15 mouse cellular contexts compared by ENCODE assay signal in genomic region chr13:4059363-4059762, GRCm38 (mm10). TPM values are rescaled to one million over a fixed set of nuclear protein-coding genes. Genes with fewer than 3 reads are reported as not detected.
DNase-seq lines count a peak whose midpoint lies in the region; ATAC-seq and TF ChIP-seq lines count a peak whose summit lies in the region.
"Had no signal": no experiment of that assay in that cellular context is flagged by ENCODE, and none has a peak within 500 bp of the region (broad histone marks: within the 10 kb centered on the region; RNA-seq: fewer than 3 reads in every experiment).

No protein-coding gene starts in this region.

- no peaks in the 10 kb centered on the region for H3K27me3 ChIP-seq in hindbrain, postnatal 0 days (ENCODE audit: insufficient read depth, low read length)
- H3K27me3 ChIP-seq in hindbrain, embryonic 12.5 days, result no peaks in the 10 kb centered on the region
- H3K27me3 ChIP-seq in CH12.LX (replicated peaks), result no peaks in the 10 kb centered on the region
- no peaks in the 10 kb centered on the region for H3K27me3 ChIP-seq in limb, embryonic 14.5 days (ENCODE audit: control insufficient read depth, insufficient read depth, low read length)
- no peaks in the 10 kb centered on the region for H3K27me3 ChIP-seq in forebrain, embryonic 13.5 days
- no peaks in the 10 kb centered on the region for H3K27me3 ChIP-seq in forebrain, postnatal 0 days (ENCODE audit: insufficient read depth, low read length)
- H3K27me3 ChIP-seq: hindbrain, embryonic 13.5 days; limb, embryonic 15.5 days had no signal

- dilution Hi-C loops in CH12.LX (cut with MboI; ENCODE audit: extremely low pct_ligation_motif_present, extremely low pct_unique_long_range_greater_than_20kb, low sequenced_read_pairs), result no loop called here

- no peaks in the 10 kb centered on the region for H3K9me3 ChIP-seq in hindbrain, postnatal 0 days (ENCODE audit: low read length)
- H3K9me3 ChIP-seq in hindbrain, embryonic 12.5 days (replicated peaks), result no peaks in the 10 kb centered on the region
- no peaks in the 10 kb centered on the region for H3K9me3 ChIP-seq in CH12.LX (replicated peaks; ENCODE audit: low read length)
- no peaks in the 10 kb centered on the region for H3K9me3 ChIP-seq in limb, embryonic 14.5 days (ENCODE audit: control insufficient read depth, low read length)
- H3K9me3 ChIP-seq in forebrain, embryonic 13.5 days (replicated peaks), result no peaks in the 10 kb centered on the region
- no peaks in the 10 kb centered on the region for H3K9me3 ChIP-seq in forebrain, postnatal 0 days (ENCODE audit: low read length)
- H3K9me3 ChIP-seq: forebrain, embryonic 10.5 days; hindbrain, embryonic 13.5 days; limb, embryonic 15.5 days had no signal

- WGBS in hindbrain, postnatal 0 days, result 60% methylated on average over 5 of the region's 5 CpGs
- WGBS in hindbrain, embryonic 12.5 days, result 64% methylated on average over 5 of the region's 5 CpGs
- WGBS in limb, embryonic 14.5 days, result 52% methylated on average over 5 of the region's 5 CpGs
- 47% methylated on average over 5 of the region's 5 CpGs for WGBS in forebrain, embryonic 13.5 days
- WGBS in forebrain, postnatal 0 days, result 46% methylated on average over 5 of the region's 5 CpGs

- H3K4me1 ChIP-seq in hindbrain, postnatal 0 days (ENCODE audit: insufficient read depth, low read length), result no peaks in the 10 kb centered on the region
- H3K4me1 ChIP-seq in hindbrain, embryonic 12.5 days, result no peaks in the 10 kb centered on the region
- H3K4me1 ChIP-seq in CH12.LX (ENCODE audit: control insufficient read depth in 1 of 2, insufficient read depth in 2 of 2), result no peaks in the 10 kb centered on the region
- no peaks in the 10 kb centered on the region for H3K4me1 ChIP-seq in limb, embryonic 14.5 days (ENCODE audit: control insufficient read depth, insufficient read depth, low read length)
- H3K4me1 ChIP-seq in forebrain, embryonic 13.5 days, result no peaks in the 10 kb centered on the region
- H3K4me1 ChIP-seq in forebrain, postnatal 0 days (ENCODE audit: insufficient read depth), result no peaks in the 10 kb centered on the region
- H3K4me1 ChIP-seq: hindbrain, embryonic 13.5 days; limb, embryonic 15.5 days had no signal

- ATAC-seq in hindbrain, postnatal 0 days, result no peak
- no peak for ATAC-seq in hindbrain, embryonic 12.5 days (ENCODE audit: low FRiP score)
- no peak for ATAC-seq in limb, embryonic 14.5 days (ENCODE audit: low FRiP score, low read depth)
- no peak for ATAC-seq in forebrain, embryonic 13.5 days
- ATAC-seq in forebrain, postnatal 0 days, result no peak
- ATAC-seq: activated CD4-positive, CD25-positive, alpha-beta regulatory T cell, adult 4 months; CD4-positive, CD25-positive, alpha-beta regulatory T cell, adult 4 months; midbrain, embryonic 16.5 days had no signal

- no peak for TF ChIP-seq CTCF in hindbrain, postnatal 0 days (IDR thresholded peaks at IDR 0.05; ENCODE audit: low read depth)
- TF ChIP-seq CTCF in CH12.LX (conservative IDR thresholded peaks at IDR 0.05 in 1 of 2, IDR thresholded peaks at IDR 0.05 in 1 of 2; ENCODE audit: low read depth in 2 of 2, low read length in 2 of 2), result no peak
- TF ChIP-seq CTCF in forebrain, postnatal 0 days (IDR thresholded peaks at IDR 0.05; ENCODE audit: low read depth), result no peak

- no peaks in the 10 kb centered on the region for H3K79me2 ChIP-seq in CH12.LX (replicated peaks; ENCODE audit: control insufficient read depth, extremely low read depth, insufficient read depth, poor library complexity, severe bottlenecking)

- no peak overlapping the region for H3K9ac ChIP-seq in hindbrain, postnatal 0 days (replicated peaks; ENCODE audit: low read length)
- H3K9ac ChIP-seq in hindbrain, embryonic 12.5 days, result no peak overlapping the region
- H3K9ac ChIP-seq in CH12.LX (ENCODE audit: insufficient read depth, low read depth), result no peak overlapping the region
- H3K9ac ChIP-seq in limb, embryonic 14.5 days (ENCODE audit: low read depth, low read length, severe bottlenecking), result no peak overlapping the region
- H3K9ac ChIP-seq in forebrain, embryonic 13.5 days, result no peak overlapping the region
- H3K9ac ChIP-seq in forebrain, postnatal 0 days, result no peak overlapping the region
- H3K9ac ChIP-seq: hindbrain, embryonic 13.5 days; limb, embryonic 15.5 days had no signal

- DNase-seq in hindbrain, postnatal 0 days (ENCODE audit: low spot score), result peak; percentile 2
- no peak for DNase-seq in CH12.LX (ENCODE audit: extremely low read depth)
- DNase-seq in heart, adult 9 months (ENCODE audit: low spot score in 2 of 2), result peak; percentile 29 to 32
- peak; percentile 48 for DNase-seq in limb, embryonic 14.5 days (ENCODE audit: low spot score)
- no peak for DNase-seq in left cerebral cortex, adult 11 months (ENCODE audit: low spot score)
- no peak for DNase-seq in forebrain, postnatal 0 days
- DNase-seq: cerebellum, postnatal 14 days had no signal

- H3K36me3 ChIP-seq in hindbrain, postnatal 0 days (ENCODE audit: insufficient read depth, low read length), result no peaks in the 10 kb centered on the region
- no peaks in the 10 kb centered on the region for H3K36me3 ChIP-seq in hindbrain, embryonic 12.5 days
- no peaks in the 10 kb centered on the region for H3K36me3 ChIP-seq in CH12.LX (replicated peaks in 1 of 2; ENCODE audit: control insufficient read depth in 1 of 2, insufficient read depth in 1 of 2, low read length in 1 of 2)
- no peaks in the 10 kb centered on the region for H3K36me3 ChIP-seq in limb, embryonic 14.5 days (ENCODE audit: control insufficient read depth, insufficient read depth, low read length)
- H3K36me3 ChIP-seq in forebrain, embryonic 13.5 days (ENCODE audit: poor library complexity, severe bottlenecking), result no peaks in the 10 kb centered on the region
- no peaks in the 10 kb centered on the region for H3K36me3 ChIP-seq in forebrain, postnatal 0 days (ENCODE audit: insufficient read depth)
- H3K36me3 ChIP-seq: forebrain, embryonic 10.5 days; hindbrain, embryonic 13.5 days; limb, embryonic 15.5 days had no signal

- in situ Hi-C loops in CH12.LX (cut with MboI; ENCODE audit: low pct_ligation_motif_present, low pct_unique_long_range_greater_than_20kb, low sequenced_read_pairs), result no loop called here

- 0 out of 2 replicates have a peak overlapping the region, but pooled peaks have one; percentile 13 for H3K27ac ChIP-seq in hindbrain, postnatal 0 days
- H3K27ac ChIP-seq in hindbrain, embryonic 12.5 days, result no peak overlapping the region
- H3K27ac ChIP-seq in CH12.LX (ENCODE audit: insufficient read depth, low read depth), result no peak overlapping the region
- H3K27ac ChIP-seq in limb, embryonic 14.5 days (replicated peaks; ENCODE audit: low read depth, low read length), result no peak overlapping the region
- no peak overlapping the region for H3K27ac ChIP-seq in forebrain, embryonic 13.5 days
- H3K27ac ChIP-seq in forebrain, postnatal 0 days (ENCODE audit: low read depth, low read length), result no peak overlapping the region
- H3K27ac ChIP-seq: forebrain, embryonic 10.5 days; hindbrain, embryonic 13.5 days; limb, embryonic 15.5 days had no signal

- TF ChIP-seq POLR2A in CH12.LX (IDR thresholded peaks at IDR 0.05; ENCODE audit: low read depth, low read length), result no peak
- TF ChIP-seq POLR2A in limb, embryonic 14.5 days (IDR thresholded peaks at IDR 0.05; ENCODE audit: borderline replicate concordance, extremely low read depth, insufficient read depth, insufficient read length), result no peak

- no peak overlapping the region for H3K4me3 ChIP-seq in hindbrain, postnatal 0 days (ENCODE audit: low read length)
- no peak overlapping the region for H3K4me3 ChIP-seq in hindbrain, embryonic 12.5 days
- no peak overlapping the region for H3K4me3 ChIP-seq in CH12.LX (replicated peaks in 1 of 3; ENCODE audit: low read depth in 2 of 3, low read length in 2 of 3, poor library complexity in 1 of 3)
- no peak overlapping the region for H3K4me3 ChIP-seq in limb, embryonic 14.5 days (replicated peaks; ENCODE audit: low read length)
- no peak overlapping the region for H3K4me3 ChIP-seq in forebrain, embryonic 13.5 days
- no peak overlapping the region for H3K4me3 ChIP-seq in forebrain, postnatal 0 days (ENCODE audit: low read depth, low read length)
- H3K4me3 ChIP-seq: forebrain, embryonic 10.5 days; hindbrain, embryonic 13.5 days; limb, embryonic 15.5 days had no signal

- H3K4me2 ChIP-seq in hindbrain, postnatal 0 days (ENCODE audit: low read depth, low read length), result no peak overlapping the region
- H3K4me2 ChIP-seq in hindbrain, embryonic 12.5 days (replicated peaks), result no peak overlapping the region
- H3K4me2 ChIP-seq in CH12.LX (ENCODE audit: insufficient read depth, low read depth, poor library complexity, severe bottlenecking), result peak overlapping the region; percentile 50; the same call in 1 of the 2 replicates
- no peak overlapping the region for H3K4me2 ChIP-seq in limb, embryonic 14.5 days (replicated peaks; ENCODE audit: low read depth, low read length, severe bottlenecking)
- no peak overlapping the region for H3K4me2 ChIP-seq in forebrain, embryonic 13.5 days
- no peak overlapping the region for H3K4me2 ChIP-seq in forebrain, postnatal 0 days (ENCODE audit: low read depth)
- H3K4me2 ChIP-seq: hindbrain, embryonic 13.5 days; limb, embryonic 15.5 days had no signal

- no peak for TF ChIP-seq EP300 in CH12.LX (IDR thresholded peaks at IDR 0.05; ENCODE audit: low read length)

- TF ChIP-seq RAD21 in CH12.LX (IDR thresholded peaks at IDR 0.05; ENCODE audit: low read depth, low read length), result no peak

TF ChIP-seq in CH12.LX, 34 proteins besides CTCF, POLR2A, EP300 and RAD21 (continues in another document):
- no peak for TF ChIP-seq SIN3A (IDR thresholded peaks at IDR 0.05; ENCODE audit: low read length)
- TF ChIP-seq MAX (IDR thresholded peaks at IDR 0.05; ENCODE audit: low read length), result no peak
- no peak for TF ChIP-seq SMC3 (IDR thresholded peaks at IDR 0.05; ENCODE audit: low read depth, low read length)
- TF ChIP-seq ZMIZ1 (IDR thresholded peaks at IDR 0.05; ENCODE audit: low read depth, low read length), result no peak
- no peak for TF ChIP-seq KAT2A (IDR thresholded peaks at IDR 0.05; ENCODE audit: insufficient replicate concordance, low read length)
- TF ChIP-seq BHLHE40 (IDR thresholded peaks at IDR 0.05; ENCODE audit: low read depth, low read length), result no peak
- no peak for TF ChIP-seq NELFE (IDR thresholded peaks at IDR 0.05; ENCODE audit: low read depth, low read length)

RNA-seq across cellular contexts. Expression of gene Akr1c14, which starts 10.6 kb away (rescaled TPM):
- 0.93 and 1.7 TPM in 2 replicates for total RNA-seq in hindbrain, postnatal 0 days (2014; rRNA removed)
- polyA plus RNA-seq in hindbrain, postnatal 0 days (2015; fragmentation: Nextera tagmentation; extraction: Ambion mirVana), result 0.83 and 1.4 TPM in 2 replicates
- polyA plus RNA-seq in hindbrain, embryonic 12.5 days (2016; fragmentation: Nextera tagmentation; extraction: Ambion mirVana), result 0.25 and 0.34 TPM in 2 replicates
- total RNA-seq in CH12.LX (2012; rRNA removed), result not detected in 2 replicates
- not detected in 2 replicates for total RNA-seq in CH12.LX (2014; rRNA removed)
- not detected in 2 replicates for polyA plus RNA-seq in CH12.LX (2012; ENCODE audit: insufficient read length, low read depth)
- polyA plus RNA-seq in limb, embryonic 14.5 days (2012; rRNA removed), result 0.69 and 1.2 TPM in 2 replicates
- 1.2 and 1.3 TPM in 2 replicates for polyA plus RNA-seq in limb, embryonic 14.5 days (2014; fragmentation: Nextera tagmentation; extraction: Ambion mirVana)
- polyA plus RNA-seq in forebrain, embryonic 13.5 days (2015; fragmentation: Nextera tagmentation; extraction: Ambion mirVana), result 0.37 and 0.39 TPM in 2 replicates
- 2.2 and 2.6 TPM in 2 replicates for total RNA-seq in forebrain, postnatal 0 days (2014; rRNA removed)
- polyA plus RNA-seq in forebrain, postnatal 0 days (2015; fragmentation: Nextera tagmentation; extraction: Ambion mirVana), result 0.71 and 1.1 TPM in 2 replicates
- polyA plus RNA-seq: activated CD4-positive, CD25-positive, alpha-beta regulatory T cell, adult 4 months; CD4-positive, CD25-positive, alpha-beta regulatory T cell, adult 4 months had no signal

Comparison
In these comparisons a context has a peak if more than half of its experiments do, and no peak if none do; other contexts are left out.
1. DNase-seq: peak in hindbrain, postnatal 0 days (single experiment), heart, adult 9 months (2 of 2) and limb, embryonic 14.5 days (single experiment); none in CH12.LX (single experiment), left cerebral cortex, adult 11 months (single experiment) and forebrain, postnatal 0 days (single experiment).